Mouse (Mus musculus): ENCODE measurements around the gene Disc1. TPM values are rescaled to one million over a fixed set of nuclear protein-coding genes. Genes with fewer than 3 reads are reported as not detected.

Disc1 gene
- polyA plus RNA-seq, 1 experiment from 2014 or later = 1.8 TPM

DNA sequence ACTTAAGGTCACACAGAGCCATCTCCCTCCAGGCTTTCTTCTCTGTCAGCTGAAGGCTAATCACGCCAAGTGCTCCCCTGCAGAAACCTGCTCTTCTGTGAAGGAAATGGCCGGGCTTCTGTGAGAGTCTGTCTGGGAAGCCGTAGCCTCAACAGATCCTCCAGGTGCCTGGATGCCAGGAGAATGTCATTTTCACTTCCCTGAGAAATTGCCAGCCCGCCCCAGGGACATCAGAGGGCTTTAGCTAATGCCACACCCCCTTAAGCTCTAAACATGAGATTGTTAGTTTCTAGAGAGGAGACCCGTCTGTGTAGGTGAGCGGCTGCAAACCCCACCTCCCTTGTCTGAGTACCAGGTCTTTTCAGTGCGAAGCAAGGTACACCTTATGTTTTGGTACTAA is 15.3 kb downstream of the Disc1 start:
- H3K4me3 ChIP-seq = no peak overlapping the region
- H3K9ac ChIP-seq = no peak overlapping the region
- no peaks in the 10 kb centered on the region for H3K36me3 ChIP-seq
- no peaks in the 10 kb centered on the region for H3K27me3 ChIP-seq (replicated peaks)
- H3K4me1 ChIP-seq = no peaks in the 10 kb centered on the region
- 79% methylated on average over 7 of the region's 7 CpGs for WGBS
- no peak overlapping the region for H3K4me2 ChIP-seq (replicated peaks)
- H3K9me3 ChIP-seq = no peaks in the 10 kb centered on the region
- no peak overlapping the region for H3K27ac ChIP-seq
- no peak for ATAC-seq (ENCODE audit: low FRiP score, low read depth)

DNA sequence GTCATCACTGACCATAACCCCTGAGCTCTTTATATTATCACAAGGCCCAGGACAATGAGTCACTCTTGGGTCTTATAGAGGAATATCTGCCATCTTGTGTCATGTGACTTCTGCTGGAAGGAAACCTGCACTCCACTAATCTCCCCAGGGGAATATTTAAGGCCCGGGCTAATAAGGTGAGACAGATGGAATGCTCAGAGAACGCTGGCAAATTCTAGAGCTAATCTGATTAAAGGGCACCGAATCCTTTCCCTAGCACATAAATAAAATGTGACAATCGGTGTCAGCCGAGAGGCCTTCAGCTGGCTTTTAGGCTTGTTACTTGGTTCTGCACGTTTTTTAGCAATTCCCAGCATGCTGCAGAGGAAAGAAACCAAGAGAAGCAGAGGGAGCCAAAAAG is 15.7 kb downstream of the Disc1 start:
- Histone ChIP-seq H3K27me3 (replicated peaks) (no peaks in the 10 kb centered on the region), H3K9me3 (no peaks in the 10 kb centered on the region), H3K27ac (no peak overlapping the region), H3K4me1 (no peaks in the 10 kb centered on the region), H3K4me3 (no peak overlapping the region), H3K9ac (no peak overlapping the region), H3K36me3 (no peaks in the 10 kb centered on the region), H3K4me2 (replicated peaks) (no peak overlapping the region)
- 56% methylated on average over 6 of the region's 6 CpGs for WGBS
- ATAC-seq (ENCODE audit: low FRiP score, low read depth) = no peak

DNA sequence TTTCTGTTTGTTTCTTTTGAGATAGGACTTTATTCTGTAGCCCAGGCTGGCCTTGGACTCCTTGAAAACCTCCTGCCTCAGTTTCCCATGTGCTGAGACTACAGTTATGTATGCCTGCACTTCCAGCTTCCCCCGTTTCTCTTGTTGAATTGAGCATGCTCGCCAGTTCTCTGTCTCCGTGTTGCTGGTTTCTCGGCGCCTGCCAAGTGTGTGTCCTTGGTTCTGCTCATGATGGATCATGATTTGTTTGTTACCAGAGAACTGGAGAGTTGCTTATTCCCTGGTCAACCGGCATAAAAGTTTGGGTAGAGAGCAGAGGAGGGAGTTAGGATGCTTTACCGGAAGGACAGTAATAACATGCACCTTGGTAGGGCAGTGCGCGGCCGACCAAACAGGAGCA is 20.1 kb downstream of the Disc1 start:
- Histone ChIP-seq H3K27me3 (replicated peaks) (no peaks in the 10 kb centered on the region), H3K9ac (no peak overlapping the region), H3K4me3 (no peak overlapping the region), H3K27ac (no peak overlapping the region), H3K4me2 (replicated peaks) (no peak overlapping the region), H3K9me3 (no peaks in the 10 kb centered on the region), H3K4me1 (0 out of 2 replicates have a peak, but pooled peaks cover 3% of the 10 kb centered on the region), H3K36me3 (no peaks in the 10 kb centered on the region)
- WGBS = 91% methylated on average over 10 of the region's 10 CpGs
- no peak for ATAC-seq (ENCODE audit: low FRiP score, low read depth)

DNA sequence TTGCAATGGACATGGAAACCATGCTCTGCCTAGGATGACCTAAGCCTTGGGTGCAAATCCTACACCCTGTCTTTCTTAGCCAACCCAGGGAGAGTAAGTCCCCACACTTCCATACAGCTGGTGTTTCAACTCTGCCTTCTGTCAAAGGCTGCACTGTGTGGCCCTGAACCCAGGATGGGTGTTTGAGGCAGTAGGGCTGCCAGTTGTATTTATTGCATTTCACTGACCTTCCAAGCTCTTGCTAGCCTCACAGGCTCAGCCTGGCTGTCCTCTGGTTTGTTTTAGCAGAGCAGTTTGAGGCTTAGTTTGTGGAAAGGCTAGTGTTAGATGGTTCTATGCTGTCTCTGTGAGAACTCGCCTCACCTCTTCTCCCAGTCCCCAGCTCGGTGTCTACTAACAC is 20.6 kb downstream of the Disc1 start:
- ATAC-seq (ENCODE audit: low FRiP score, low read depth) = no peak
- H3K9me3 ChIP-seq = no peaks in the 10 kb centered on the region
- H3K4me3 ChIP-seq = no peak overlapping the region
- H3K36me3 ChIP-seq = no peaks in the 10 kb centered on the region
- no peak overlapping the region for H3K27ac ChIP-seq
- WGBS = 92% methylated on average over 2 of the region's 2 CpGs
- no peak overlapping the region for H3K4me2 ChIP-seq (replicated peaks)
- no peak overlapping the region for H3K9ac ChIP-seq
- no peaks in the 10 kb centered on the region for H3K27me3 ChIP-seq (replicated peaks)
- 0 out of 2 replicates have a peak, but pooled peaks cover 3% of the 10 kb centered on the region for H3K4me1 ChIP-seq

DNA sequence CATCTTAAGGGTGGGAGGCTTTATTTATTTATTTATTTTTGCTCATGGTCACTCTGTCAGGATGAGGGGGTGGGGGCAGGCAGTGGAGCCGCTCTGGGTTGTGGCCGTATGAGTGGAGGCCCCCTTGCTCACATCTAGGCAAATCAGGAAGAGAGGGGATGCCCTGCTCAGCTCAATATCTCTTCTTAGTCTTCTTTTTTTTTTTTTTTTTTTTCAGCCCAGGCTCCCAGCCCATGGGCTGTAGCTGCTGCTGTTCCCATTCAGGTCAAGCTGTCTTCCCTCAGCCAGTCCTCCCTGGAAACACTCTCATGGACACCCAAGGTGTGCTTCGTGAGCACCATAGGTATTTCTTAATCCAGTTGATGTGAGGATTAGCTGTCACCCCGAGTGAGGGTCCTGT is 21.4 kb downstream of the Disc1 start:
- WGBS = 82% methylated on average over 4 of the region's 4 CpGs
- Histone ChIP-seq H3K9ac (no peak overlapping the region), H3K4me2 (replicated peaks) (no peak overlapping the region), H3K36me3 (no peaks in the 10 kb centered on the region), H3K27me3 (replicated peaks) (no peaks in the 10 kb centered on the region), H3K4me3 (no peak overlapping the region), H3K4me1 (0 out of 2 replicates have a peak, but pooled peaks cover 3% of the 10 kb centered on the region), H3K27ac (no peak overlapping the region), H3K9me3 (no peaks in the 10 kb centered on the region)
- no peak for ATAC-seq (ENCODE audit: low FRiP score, low read depth)

DNA sequence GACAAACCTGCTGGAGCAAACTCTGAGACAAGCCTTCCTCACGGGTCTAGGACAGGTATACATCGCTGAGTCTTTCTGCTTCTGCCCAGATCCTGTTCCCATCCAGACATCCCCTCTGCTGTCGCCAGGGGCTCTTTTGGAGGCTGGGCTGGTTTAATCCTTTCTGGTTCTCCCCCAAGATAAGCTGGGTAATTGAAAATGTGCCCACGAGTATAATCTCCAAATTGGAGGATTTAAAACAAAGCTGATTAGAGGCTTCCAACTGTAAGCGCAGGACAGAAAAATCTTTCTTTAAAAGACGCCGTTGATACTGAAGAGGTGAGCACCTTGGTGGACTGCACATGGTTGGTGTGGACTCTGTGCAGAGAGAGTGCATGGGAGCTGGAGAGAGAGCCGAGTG is 23.3 kb downstream of the Disc1 start:
- H3K4me3 ChIP-seq = no peak overlapping the region
- no peak for ATAC-seq (ENCODE audit: low FRiP score, low read depth)
- H3K27ac ChIP-seq = no peak overlapping the region
- no peaks in the 10 kb centered on the region for H3K36me3 ChIP-seq
- H3K9me3 ChIP-seq = no peaks in the 10 kb centered on the region
- no peaks in the 10 kb centered on the region for H3K27me3 ChIP-seq (replicated peaks)
- 0 out of 2 replicates have a peak, but pooled peaks cover 3% of the 10 kb centered on the region for H3K4me1 ChIP-seq
- H3K4me2 ChIP-seq (replicated peaks) = no peak overlapping the region
- no peak overlapping the region for H3K9ac ChIP-seq
- 89% methylated on average over 8 of the region's 8 CpGs for WGBS

DNA sequence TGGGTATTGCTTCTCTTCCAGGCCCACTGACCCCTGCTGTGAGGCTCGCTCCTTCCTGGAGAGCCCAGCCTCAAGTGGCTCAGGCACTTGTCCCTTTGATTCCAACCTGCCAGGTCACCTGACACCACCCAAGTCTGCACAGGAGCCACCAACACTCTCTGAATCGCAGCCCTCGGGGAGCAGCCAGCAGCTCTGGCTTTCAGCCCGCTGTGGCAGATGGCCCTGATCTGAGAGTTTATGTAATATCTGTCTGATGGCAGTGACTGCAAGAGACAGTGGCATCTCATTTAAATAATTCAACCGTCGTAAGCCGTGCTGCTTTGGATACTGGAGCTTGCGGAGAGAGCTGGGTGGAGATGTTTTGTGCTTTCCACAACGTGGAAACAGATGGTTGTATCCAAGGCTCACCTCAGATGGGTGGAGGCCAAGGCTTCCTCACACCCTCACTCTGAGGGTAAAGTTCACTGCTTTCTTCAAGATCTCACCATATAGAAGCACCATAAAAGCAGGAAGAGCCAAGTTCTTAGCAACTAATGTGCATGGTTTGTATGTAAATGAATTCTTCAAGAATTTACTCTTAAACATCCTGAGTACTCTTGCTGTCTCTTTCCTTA is 24.9 kb downstream of the Disc1 start:
- H3K27me3 ChIP-seq (replicated peaks) = no peaks in the 10 kb centered on the region
- H3K4me2 ChIP-seq (replicated peaks) = no peak overlapping the region
- H3K4me1 ChIP-seq = 0 out of 2 replicates have a peak, but pooled peaks cover 5% of the 10 kb centered on the region
- H3K9ac ChIP-seq = no peak overlapping the region
- no peak for ATAC-seq (ENCODE audit: low FRiP score, low read depth)
- no peaks in the 10 kb centered on the region for H3K36me3 ChIP-seq
- WGBS = 57% methylated on average over 9 of the region's 9 CpGs
- H3K27ac ChIP-seq = no peak overlapping the region
- no peak overlapping the region for H3K4me3 ChIP-seq
- no peaks in the 10 kb centered on the region for H3K9me3 ChIP-seq

DNA sequence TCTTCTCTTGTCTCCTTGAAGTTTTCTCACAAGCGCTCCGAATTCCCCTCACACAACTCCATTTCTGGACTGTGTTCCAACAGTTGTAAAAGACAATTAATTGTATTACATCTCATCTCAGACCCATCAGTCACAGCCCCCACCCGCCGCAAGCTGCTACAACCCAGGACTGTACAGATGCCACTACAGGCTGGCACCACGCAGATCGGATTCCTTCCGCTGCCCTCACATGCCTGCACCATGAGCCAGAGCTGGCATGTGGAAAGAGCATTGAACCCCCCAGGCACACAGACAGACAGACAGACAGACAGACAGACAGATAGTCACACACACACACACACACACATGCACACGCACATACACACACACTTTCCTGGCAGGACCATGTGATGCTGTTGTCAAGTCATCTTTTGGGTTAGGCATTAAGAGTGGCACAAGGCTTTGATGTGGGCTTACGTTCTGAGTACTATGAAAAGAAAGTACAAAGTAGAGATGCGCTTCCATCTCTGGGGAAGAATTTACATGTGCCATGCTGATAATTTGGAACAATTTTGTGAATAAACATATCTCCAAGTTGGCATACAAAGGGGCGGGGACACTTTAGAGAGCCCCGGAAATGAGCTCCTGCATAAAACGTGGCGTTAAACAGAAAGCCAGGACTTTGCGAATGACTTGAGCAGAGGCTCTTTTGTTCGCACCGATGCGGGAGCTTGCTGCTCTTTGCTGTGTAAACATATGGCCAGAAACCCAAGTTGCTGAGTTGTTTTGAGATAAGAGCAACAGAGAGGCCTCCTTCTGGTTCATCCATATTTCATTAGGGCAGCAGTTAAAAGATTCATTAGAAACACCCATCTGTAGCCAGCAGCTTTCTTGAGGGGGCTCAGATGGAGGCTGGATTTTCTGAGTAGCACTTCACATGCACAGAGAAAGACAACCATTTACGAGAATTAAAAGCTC is 26.7 kb downstream of the Disc1 start:
- no peaks in the 10 kb centered on the region for H3K36me3 ChIP-seq
- no peak overlapping the region for H3K27ac ChIP-seq
- 76% methylated on average over 19 of the region's 19 CpGs for WGBS
- no peaks in the 10 kb centered on the region for H3K9me3 ChIP-seq
- no peak for ATAC-seq (ENCODE audit: low FRiP score, low read depth)
- H3K9ac ChIP-seq = no peak overlapping the region
- 0 out of 2 replicates have a peak, but pooled peaks cover 8% of the 10 kb centered on the region for H3K4me1 ChIP-seq
- no peak overlapping the region for H3K4me3 ChIP-seq
- H3K27me3 ChIP-seq (replicated peaks) = no peaks in the 10 kb centered on the region
- no peak overlapping the region for H3K4me2 ChIP-seq (replicated peaks)

DNA sequence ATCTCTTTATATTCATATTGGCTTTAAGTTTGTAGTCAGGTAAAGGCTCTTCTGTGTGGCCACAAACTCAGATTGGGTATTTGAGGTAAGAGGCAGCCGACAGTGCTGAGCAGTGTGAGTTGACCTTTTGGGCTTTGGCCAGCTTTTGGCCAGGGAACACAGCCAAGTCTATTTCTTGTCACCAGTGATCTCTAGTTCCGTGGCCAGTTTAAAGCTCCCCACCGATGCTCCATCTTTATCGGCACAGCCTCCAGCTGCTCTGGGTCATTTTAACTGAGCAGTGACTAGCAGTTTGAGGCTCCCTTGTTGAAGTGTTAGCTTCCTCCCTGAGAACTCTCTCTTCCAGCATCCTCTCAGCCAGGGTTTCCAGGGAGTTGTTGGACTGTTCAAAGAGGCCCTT is 29.8 kb downstream of the Disc1 start:
- Histone ChIP-seq H3K4me2 (replicated peaks) (no peak overlapping the region), H3K36me3 (no peaks in the 10 kb centered on the region), H3K27me3 (replicated peaks) (no peaks in the 10 kb centered on the region), H3K4me3 (no peak overlapping the region), H3K9ac (no peak overlapping the region), H3K27ac (no peak overlapping the region), H3K9me3 (no peaks in the 10 kb centered on the region), H3K4me1 (peaks cover 13% of the 10 kb centered on the region; the same call in 1 of the 2 replicates)
- ATAC-seq (ENCODE audit: low FRiP score, low read depth) = no peak
- 81% methylated on average over 4 of the region's 4 CpGs for WGBS

DNA sequence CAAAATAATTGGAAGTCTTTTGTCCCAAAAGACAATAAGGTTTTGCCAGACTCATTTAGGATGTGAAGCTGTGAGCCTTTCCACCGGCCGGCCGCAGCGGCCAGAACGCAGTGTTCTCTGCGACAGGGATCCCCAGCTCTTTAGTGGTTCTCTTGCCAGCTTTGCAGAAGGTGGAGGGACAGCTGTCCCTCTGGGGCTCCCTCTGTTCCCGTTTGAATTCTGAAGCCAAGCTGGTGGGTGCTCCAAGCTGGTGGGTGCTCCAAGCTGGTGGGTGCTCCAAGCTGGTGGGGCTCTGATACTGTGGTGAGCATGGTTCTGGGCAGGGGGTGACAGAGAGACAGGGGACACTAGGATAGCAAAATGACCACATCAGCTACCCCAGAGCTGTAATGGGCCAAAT is 30.5 kb downstream of the Disc1 start:
- 63% methylated on average over 7 of the region's 7 CpGs for WGBS
- peaks cover 12% of the 10 kb centered on the region; the same call in 1 of the 2 replicates for H3K4me1 ChIP-seq
- H3K9ac ChIP-seq = no peak overlapping the region
- no peak for ATAC-seq (ENCODE audit: low FRiP score, low read depth)
- no peak overlapping the region for H3K4me3 ChIP-seq
- H3K36me3 ChIP-seq = no peaks in the 10 kb centered on the region
- no peak overlapping the region for H3K27ac ChIP-seq
- no peaks in the 10 kb centered on the region for H3K27me3 ChIP-seq (replicated peaks)
- no peak overlapping the region for H3K4me2 ChIP-seq (replicated peaks)
- no peaks in the 10 kb centered on the region for H3K9me3 ChIP-seq

DNA sequence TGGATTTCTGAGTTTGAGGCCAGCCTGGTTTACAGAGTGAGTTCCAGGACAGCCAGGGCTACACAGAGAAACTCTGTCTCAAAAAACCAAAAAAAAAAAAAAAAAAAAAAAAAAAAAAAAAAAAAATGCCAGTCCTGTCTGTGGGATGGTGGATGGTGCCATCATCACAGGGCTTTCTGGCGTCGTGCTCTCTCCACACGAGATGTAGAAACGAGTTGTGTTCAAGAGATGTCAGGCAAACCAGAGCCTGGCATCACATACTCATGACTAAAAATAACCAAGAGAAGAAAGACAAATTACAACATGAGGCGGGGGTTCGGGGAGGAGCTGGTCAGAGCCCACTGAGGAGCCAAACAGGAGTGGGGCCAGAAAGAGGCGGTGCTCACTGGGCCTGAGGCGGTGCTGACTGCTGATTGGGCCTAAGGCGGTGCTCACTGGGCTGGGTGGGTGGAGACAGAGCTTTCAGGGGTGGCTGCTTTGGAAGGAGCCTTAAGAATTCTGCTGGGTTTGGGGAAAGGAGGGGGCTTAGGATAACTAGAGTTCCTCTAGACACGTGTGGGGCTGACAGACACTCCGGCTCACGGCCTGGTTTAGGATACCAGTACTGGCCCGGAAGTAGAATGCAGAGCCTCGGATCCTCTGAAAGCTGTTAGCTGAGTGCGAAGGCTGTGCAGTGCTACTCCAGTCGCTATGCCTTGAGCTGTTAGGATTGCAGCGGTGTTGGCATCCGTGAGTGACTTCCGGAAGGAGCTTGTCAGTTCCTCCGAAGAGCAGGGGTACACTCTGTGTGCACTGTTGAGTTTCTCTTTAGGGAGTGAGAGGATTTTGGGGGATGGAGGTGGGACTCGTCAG is 37.1 kb downstream of the Disc1 start:
- H3K36me3 ChIP-seq = no peaks in the 10 kb centered on the region
- WGBS = 74% methylated on average over 21 of the region's 21 CpGs
- H3K4me2 ChIP-seq (replicated peaks) = no peak overlapping the region
- no peak for ATAC-seq (ENCODE audit: low FRiP score, low read depth)
- H3K9ac ChIP-seq = no peak overlapping the region
- H3K27me3 ChIP-seq (replicated peaks) = no peaks in the 10 kb centered on the region
- H3K27ac ChIP-seq = no peak overlapping the region
- H3K4me1 ChIP-seq = peaks cover 7% of the 10 kb centered on the region; the same call in 1 of the 2 replicates
- H3K9me3 ChIP-seq = no peaks in the 10 kb centered on the region
- no peak overlapping the region for H3K4me3 ChIP-seq

DNA sequence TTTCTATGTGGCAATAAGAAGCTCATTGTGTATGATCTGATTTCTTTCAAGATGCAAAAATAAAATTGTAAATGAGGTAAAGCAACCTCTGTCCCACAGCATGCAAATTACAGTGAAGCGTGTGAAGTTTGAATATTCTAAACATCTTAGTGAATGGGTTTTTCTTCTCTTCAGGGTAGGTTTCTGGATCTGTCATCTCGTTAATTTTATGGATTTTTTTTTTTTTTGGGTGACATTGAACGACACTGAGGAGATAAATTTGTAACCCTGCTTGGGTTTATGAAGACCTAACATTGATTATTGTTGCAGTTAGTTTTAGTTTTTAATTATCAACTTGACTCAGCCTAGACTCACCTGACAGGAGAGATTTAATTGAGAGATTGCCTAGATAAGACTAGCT is 43.1 kb downstream of the Disc1 start:
- Histone ChIP-seq H3K4me1 (no peaks in the 10 kb centered on the region), H3K27me3 (replicated peaks) (no peaks in the 10 kb centered on the region), H3K9me3 (no peaks in the 10 kb centered on the region), H3K9ac (no peak overlapping the region), H3K36me3 (no peaks in the 10 kb centered on the region), H3K4me2 (replicated peaks) (no peak overlapping the region), H3K4me3 (no peak overlapping the region), H3K27ac (no peak overlapping the region)
- no peak for ATAC-seq (ENCODE audit: low FRiP score, low read depth)
- 83% methylated on average over 3 of the region's 3 CpGs for WGBS

Measured in neural tube, embryonic 12.5 days (tissue).